Mouse (Mus musculus): Measurements from ENCODE around the gene Snx11.

- no peak for TF ChIP-seq POLR2A (IDR thresholded peaks at IDR 0.05; ENCODE audit: low read depth, low read length)
- no peak for TF ChIP-seq CTCF (IDR thresholded peaks at IDR 0.05; ENCODE audit: extremely low read depth, insufficient read depth, insufficient read length, insufficient replicate concordance)
These were observed 35.4 kb downstream of the Snx11 start for GRCm38 (mm10) chr11:96741995-96742394.

Measured in spleen, adult 2 months (tissue).